Mouse (Mus musculus) liver, postnatal 0 days (tissue): Measurements from ENCODE around the gene Nrip1. TPM values are rescaled to one million over a fixed set of nuclear protein-coding genes. Genes with fewer than 3 reads are reported as not detected.
"Not testable (repeated sequence)": the region's sequence is repeated elsewhere in the genome, so short reads cannot be mapped to it uniquely, and the experiment has no call there.

Source experiments
- ATAC-seq: fragments of 200-750 bp; cut with Nextera tagmentation; 2 replicates; pipeline ENCODE4 v1.8.0; 2017; ENCODE audit warnings: mild to moderate bottlenecking, moderate library complexity
- DNase-seq: peaks from one replicate; pipeline ENCODE4 v3.0.0-alpha.2; 2016
- H3K27ac ChIP-seq: fragments of 300-500 bp; sonication (generic); 2 replicates; pipeline ENCODE4 v1.5.1; 2014; ENCODE audit warnings: antibody characterized with exemption, moderate library complexity, mild to moderate bottlenecking, low read depth
- H3K27me3 ChIP-seq: fragments of 300-500 bp; sonication (generic); 2 replicates; pipeline ENCODE4 v1.6.1; 2014; ENCODE audit warnings: low read length, control low read depth, mixed read lengths; ENCODE audit not compliant: insufficient read depth
- H3K36me3 ChIP-seq: fragments of 300-500 bp; sonication (generic); replicated peaks from 2 replicates; pipeline ENCODE4 v1.6.1; 2014; ENCODE audit warnings: mild to moderate bottlenecking, control low read depth, low read length, moderate library complexity, mixed read lengths; ENCODE audit not compliant: insufficient read depth
- H3K4me1 ChIP-seq: fragments of 300-500 bp; sonication (generic); 2 replicates; pipeline ENCODE4 v1.6.1; 2014; ENCODE audit warnings: antibody characterized with exemption, mild to moderate bottlenecking, control low read depth; ENCODE audit not compliant: insufficient read depth
- H3K4me2 ChIP-seq: fragments of 300-500 bp; sonication (generic); 2 replicates; pipeline ENCODE4 v1.6.1; 2014; ENCODE audit warnings: low read depth, mild to moderate bottlenecking, low read length, moderate library complexity, mixed read lengths
- H3K4me3 ChIP-seq: fragments of 300-500 bp; sonication (generic); 2 replicates; pipeline ENCODE4 v1.5.1; 2014; ENCODE audit warnings: low read depth, low read length
- H3K9ac ChIP-seq: fragments of 300-500 bp; sonication (generic); replicated peaks from 2 replicates; pipeline ENCODE4 v1.6.1; 2014; ENCODE audit warnings: mild to moderate bottlenecking, moderate library complexity
- H3K9me3 ChIP-seq: fragments of 300-500 bp; sonication (generic); 2 replicates; pipeline ENCODE4 v1.6.1; 2016; ENCODE audit warnings: mild to moderate bottlenecking, control low read depth, low read length, mixed read lengths
- CTCF ChIP-seq: sonication (generic); IDR thresholded peaks from 2 replicates; pipeline ENCODE4 v1.5.1; 2016; ENCODE audit warnings: antibody characterized with exemption, low read depth
- EP300 ChIP-seq: IDR thresholded peaks from 2 replicates; pipeline ENCODE4 v1.6.1; 2016; ENCODE audit warnings: antibody characterized with exemption, low read depth, mild to moderate bottlenecking
- WGBS: fragments of 180-500 bp; shearing (Covaris S2); extraction: QIAGEN DNeasy Blood & Tissue Kit; methylation state at CpG from one replicate; pipeline ENCODE4 v1.1.7; 2014; ENCODE audit not compliant: insufficient replicate concordance; 5-methylcytosine and 5-hydroxymethylcytosine counted together
- polyA plus RNA-seq: library from polyadenylated mRNA; unstranded; fragments of >200 nt; fragmentation: Nextera tagmentation; extraction: Ambion mirVana; gene quantifications from 2 replicates; pipeline ENCODE4 v1.2.1, GENCODE M21; 2015

The Nrip1 gene
- polyA plus RNA-seq, 1 experiment from 2014 or later, result 11.2 TPM

DNA sequence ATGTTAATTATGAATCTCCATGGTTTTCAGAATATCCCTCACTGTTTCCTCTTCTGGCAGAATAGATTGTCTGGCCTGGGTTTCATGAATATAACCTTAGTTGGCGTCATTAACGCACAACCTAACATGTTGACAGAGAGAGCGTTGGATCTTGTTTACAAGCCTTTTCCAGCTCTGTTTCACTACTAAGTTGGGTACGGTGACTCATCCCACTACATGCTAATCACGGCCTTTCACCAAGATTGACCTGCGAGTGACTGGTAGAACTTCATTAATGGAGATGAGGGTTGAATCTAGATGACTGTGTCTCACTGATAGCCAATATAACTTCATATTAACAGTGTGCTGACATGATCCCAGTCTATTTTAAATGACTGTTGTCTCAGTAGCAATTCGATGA lies 32.7 kb upstream of the Nrip1 start:
- H3K27ac ChIP-seq, result no peak overlapping the region
- no peaks in the 10 kb centered on the region for H3K4me1 ChIP-seq
- H3K36me3 ChIP-seq, result no peaks in the 10 kb centered on the region
- no peaks in the 10 kb centered on the region for H3K9me3 ChIP-seq
- ATAC-seq (no peak), DNase-seq (no peak)
- 83% methylated on average over 7 of the region's 7 CpGs for WGBS
- H3K27me3 ChIP-seq, result no peaks in the 10 kb centered on the region
- H3K9ac ChIP-seq, result no peak overlapping the region
- no peak overlapping the region for H3K4me3 ChIP-seq
- TF ChIP-seq CTCF, result no peak
- no peak for TF ChIP-seq EP300
- H3K4me2 ChIP-seq, result no peak overlapping the region

DNA sequence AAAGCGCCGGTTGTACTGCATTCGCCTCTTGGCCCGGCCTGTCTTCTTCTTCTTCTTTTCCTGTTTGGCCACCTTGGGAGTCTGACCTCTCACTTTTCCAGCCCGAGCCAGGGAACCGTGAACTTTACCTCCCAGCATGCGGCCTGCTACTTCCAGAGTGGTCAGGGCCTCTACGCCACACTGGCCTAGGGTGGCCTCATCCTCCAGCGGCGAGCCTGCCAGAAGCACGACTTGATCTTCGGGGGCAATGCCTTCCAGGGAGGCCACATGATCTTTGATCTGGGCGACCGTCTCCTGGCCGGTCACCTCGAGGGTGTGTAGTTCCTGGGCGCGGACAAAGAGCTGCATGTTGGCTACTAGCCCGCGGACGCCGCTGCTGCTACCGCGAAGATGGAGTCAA lies 29.7 kb upstream of the Nrip1 start:
- H3K27me3 ChIP-seq, H3K27ac ChIP-seq, H3K4me1 ChIP-seq, H3K9ac ChIP-seq, ATAC-seq, H3K4me3 ChIP-seq, H3K4me2 ChIP-seq, H3K36me3 ChIP-seq, DNase-seq, H3K9me3 ChIP-seq: not testable (repeated sequence)
- WGBS, result 90% methylated on average over 23 of the region's 24 CpGs

DNA sequence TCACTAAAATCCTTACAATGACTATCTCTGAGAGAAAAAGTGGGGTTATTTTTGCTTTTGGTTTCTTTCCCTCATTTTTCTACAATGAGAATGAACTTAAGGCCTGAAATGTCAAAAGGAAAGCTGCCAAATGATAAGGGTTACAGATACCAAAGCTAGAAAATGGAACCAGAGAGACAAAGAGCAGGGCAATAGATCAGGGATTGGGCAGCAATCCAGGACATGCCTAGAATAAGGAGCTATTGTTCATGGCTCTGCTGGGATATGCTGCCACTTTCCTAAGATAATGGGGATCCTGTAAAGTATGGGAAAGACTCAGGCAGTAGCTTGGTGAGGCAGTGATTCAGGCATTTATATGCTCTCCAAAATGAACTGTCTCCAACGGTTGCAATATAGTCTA lies 22.9 kb upstream of the Nrip1 start:
- no peak overlapping the region for H3K27ac ChIP-seq
- H3K9ac ChIP-seq, result no peak overlapping the region
- H3K27me3 ChIP-seq, result no peaks in the 10 kb centered on the region
- no peak overlapping the region for H3K4me2 ChIP-seq
- no peak for DNase-seq
- H3K4me1 ChIP-seq, result no peaks in the 10 kb centered on the region
- no peak for TF ChIP-seq EP300
- no peak for TF ChIP-seq CTCF
- no peaks in the 10 kb centered on the region for H3K9me3 ChIP-seq
- no peaks in the 10 kb centered on the region for H3K36me3 ChIP-seq
- no peak overlapping the region for H3K4me3 ChIP-seq
- WGBS, result 79% methylated on average over 1 of the region's 1 CpGs
- no peak for ATAC-seq

- Histone ChIP-seq H3K4me3 (no peak overlapping the region), H3K4me1 (no peaks in the 10 kb centered on the region), H3K9me3 (no peaks in the 10 kb centered on the region), H3K36me3 (no peaks in the 10 kb centered on the region), H3K9ac (no peak overlapping the region), H3K27me3 (no peaks in the 10 kb centered on the region), H3K27ac (no peak overlapping the region), H3K4me2 (no peak overlapping the region)
- no peak for DNase-seq
- 73% methylated on average over 3 of the region's 3 CpGs for WGBS
- no peak for ATAC-seq
- TF ChIP-seq EP300 (no peak), CTCF (no peak)
Measured at GRCm38 (mm10) chr16:76393267-76393666, 19.6 kb upstream of the Nrip1 start.

DNA sequence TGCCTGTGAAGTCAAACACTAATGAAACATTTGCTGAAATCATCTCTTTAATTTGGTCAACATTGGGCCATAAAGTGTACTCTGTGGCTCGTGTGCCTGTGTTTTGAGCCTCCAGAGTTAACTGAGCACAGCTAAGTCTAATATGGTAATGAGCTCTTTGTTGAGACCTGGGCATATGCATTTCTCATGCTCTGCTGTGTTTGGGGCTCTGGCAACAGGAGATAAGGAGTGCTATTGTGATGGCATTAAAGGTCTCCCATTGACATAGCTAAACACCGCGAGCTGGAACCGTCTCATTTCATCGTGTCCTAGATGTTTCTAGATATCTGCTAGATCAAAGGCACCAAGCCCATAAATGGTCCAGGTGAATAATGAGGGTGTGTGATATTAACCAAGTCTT lies 12.9 kb upstream of the Nrip1 start:
- TF ChIP-seq CTCF, result no peak
- Histone ChIP-seq H3K9ac (no peak overlapping the region), H3K4me1 (no peaks in the 10 kb centered on the region), H3K4me3 (no peak overlapping the region), H3K4me2 (no peak overlapping the region), H3K27ac (no peak overlapping the region), H3K27me3 (no peaks in the 10 kb centered on the region), H3K9me3 (no peaks in the 10 kb centered on the region), H3K36me3 (no peaks in the 10 kb centered on the region)
- WGBS, result 67% methylated on average over 5 of the region's 5 CpGs
- ATAC-seq (no peak), DNase-seq (no peak)

DNA sequence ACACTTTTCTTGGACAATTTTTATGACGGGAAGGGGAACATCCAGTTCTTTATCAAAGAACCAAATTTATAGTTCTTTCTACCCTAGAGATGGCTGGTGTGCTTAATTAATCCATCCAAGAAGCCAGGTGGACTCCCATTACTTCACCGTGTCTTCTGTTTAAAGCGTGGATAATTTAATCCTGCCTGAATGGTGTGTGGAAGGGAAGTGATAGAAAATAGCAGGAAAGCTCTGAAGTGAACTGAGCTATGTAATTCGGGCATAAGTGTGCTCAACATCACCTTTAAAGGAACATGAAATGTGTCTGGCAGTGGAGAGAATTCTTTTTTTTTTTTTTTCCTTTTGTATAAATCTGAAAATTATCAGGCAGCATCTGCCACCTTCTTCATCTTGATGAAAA lies 12.4 kb upstream of the Nrip1 start:
- Histone ChIP-seq H3K4me2 (no peak overlapping the region), H3K4me3 (no peak overlapping the region), H3K36me3 (no peaks in the 10 kb centered on the region), H3K9me3 (no peaks in the 10 kb centered on the region), H3K27ac (no peak overlapping the region), H3K9ac (no peak overlapping the region), H3K27me3 (no peaks in the 10 kb centered on the region), H3K4me1 (no peaks in the 10 kb centered on the region)
- no peak for TF ChIP-seq EP300
- no peak for TF ChIP-seq CTCF
- WGBS, result 82% methylated on average over 4 of the region's 4 CpGs
- DNase-seq (no peak), ATAC-seq (no peak)

DNA sequence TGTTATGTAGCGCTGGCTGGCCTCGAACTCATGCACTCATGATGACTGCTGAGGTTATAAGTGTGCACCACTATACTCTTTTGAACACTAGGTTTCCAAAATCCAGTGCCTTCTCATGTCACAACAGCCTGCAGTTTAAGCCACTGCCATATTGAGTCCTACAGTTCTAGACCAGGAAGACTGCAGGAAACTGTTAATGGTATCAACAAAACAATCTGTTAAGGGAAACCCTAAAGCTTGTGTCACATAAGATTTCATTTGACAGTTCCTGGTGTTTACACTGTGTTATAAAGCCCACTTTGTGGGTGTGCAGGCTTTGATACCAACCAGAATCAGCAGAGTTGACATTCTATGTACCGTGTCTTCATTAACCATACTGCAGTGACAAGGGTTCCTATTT lies 3.6 kb upstream of the Nrip1 start:
- DNase-seq (no peak), ATAC-seq (no peak)
- 73% methylated on average over 3 of the region's 3 CpGs for WGBS
- H3K4me2 ChIP-seq, result no peak overlapping the region
- H3K4me3 ChIP-seq, result no peak overlapping the region
- H3K36me3 ChIP-seq, result no peaks in the 10 kb centered on the region
- no peak overlapping the region for H3K27ac ChIP-seq
- TF ChIP-seq CTCF, result no peak
- 0 out of 2 replicates have a peak, but pooled peaks cover 4% of the 10 kb centered on the region for H3K4me1 ChIP-seq
- H3K9me3 ChIP-seq, result no peaks in the 10 kb centered on the region
- H3K9ac ChIP-seq, result no peak overlapping the region
- H3K27me3 ChIP-seq, result no peaks in the 10 kb centered on the region
